Mouse (Mus musculus): ENCODE data around the gene Fubp3. TPM values are rescaled to one million over a fixed set of nuclear protein-coding genes. Genes with fewer than 3 reads are reported as not detected.

Gene Fubp3
- polyA plus RNA-seq, 1 experiment from 2014 or later, result 102 TPM

DNA sequence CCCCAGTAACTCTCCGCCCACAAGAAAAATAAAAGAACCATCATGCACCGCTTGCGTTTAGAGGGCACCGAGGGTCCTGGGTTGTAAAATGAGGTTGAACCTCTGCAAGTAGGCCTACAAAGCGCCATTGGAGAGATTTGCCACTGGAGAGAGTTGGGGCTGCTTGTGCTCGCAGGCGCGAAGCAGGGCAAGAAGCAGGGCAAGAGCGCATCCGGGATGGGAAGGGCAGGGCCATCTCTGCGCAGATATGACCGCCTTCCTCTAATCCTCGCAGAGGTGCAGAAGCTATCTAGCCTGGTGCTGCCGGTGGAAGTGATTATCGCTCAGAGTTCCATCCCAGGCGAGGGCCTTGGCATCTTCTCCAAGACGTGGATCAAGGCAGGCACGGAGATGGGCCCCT, 69.5 kb downstream of the Fubp3 start:
- Histone ChIP-seq H3K27me3 (ENCODE audit: control insufficient read depth, insufficient read depth, low read length) (peaks cover 95% of the 10 kb centered on the region), H3K36me3 (ENCODE audit: control insufficient read depth, insufficient read depth, low read length) (no peaks in the 10 kb centered on the region), H3K4me2 (replicated peaks; ENCODE audit: low read depth, low read length) (no peak overlapping the region), H3K27ac (ENCODE audit: low read depth, low read length) (no peak overlapping the region), H3K4me3 (ENCODE audit: low read length) (no peak overlapping the region), H3K4me1 (ENCODE audit: control insufficient read depth, insufficient read depth, low read length) (0 out of 2 replicates have a peak, but pooled peaks cover 4% of the 10 kb centered on the region), H3K9me3 (ENCODE audit: control insufficient read depth, low read length) (no peaks in the 10 kb centered on the region), H3K9ac (ENCODE audit: low read depth, low read length) (no peak overlapping the region)
- no peak for ATAC-seq (ENCODE audit: low FRiP score, low TSS enrichment)
- WGBS, result 2% methylated on average over 18 of the region's 18 CpGs

DNA sequence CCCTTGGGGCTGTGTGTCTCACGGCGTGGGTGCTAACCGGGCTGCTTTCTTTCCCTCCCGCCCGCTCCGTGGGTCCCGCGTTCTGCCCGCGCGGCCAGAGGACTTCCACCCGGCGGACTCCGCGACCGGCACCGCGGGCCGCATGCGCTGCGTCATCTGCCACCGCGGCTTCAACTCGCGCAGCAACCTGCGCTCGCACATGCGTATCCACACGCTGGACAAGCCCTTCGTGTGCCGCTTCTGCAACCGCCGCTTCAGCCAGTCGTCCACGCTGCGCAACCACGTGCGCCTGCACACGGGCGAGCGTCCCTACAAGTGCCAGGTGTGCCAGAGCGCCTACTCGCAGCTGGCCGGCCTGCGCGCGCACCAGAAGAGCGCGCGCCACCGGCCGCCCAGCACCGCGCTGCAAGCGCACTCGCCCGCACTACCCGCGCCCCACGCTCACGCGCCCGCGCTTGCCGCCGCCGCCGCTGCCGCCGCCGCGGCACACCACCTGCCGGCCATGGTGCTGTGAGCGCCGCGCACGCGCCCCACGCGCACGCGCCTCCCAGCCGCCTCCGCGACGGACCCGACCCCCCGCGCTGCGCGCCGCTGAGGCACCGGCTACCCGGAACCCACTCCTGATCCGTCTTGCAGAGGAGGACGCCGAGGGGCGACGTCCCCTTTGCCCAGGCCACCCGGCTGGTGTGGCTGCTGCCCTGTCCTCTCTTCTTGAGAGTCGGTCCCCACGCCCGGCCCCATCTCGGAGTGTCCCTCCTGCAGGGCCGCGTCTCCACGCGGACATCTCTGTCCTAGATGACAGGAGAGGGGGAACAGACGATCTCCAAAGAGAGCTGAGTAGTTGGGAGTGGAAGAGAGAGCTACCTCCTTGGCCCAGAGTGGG, 81.8 kb downstream of the Fubp3 start:
- peak overlapping the region; percentile 55 for H3K4me3 ChIP-seq (ENCODE audit: low read length)
- H3K9ac ChIP-seq (ENCODE audit: low read depth, low read length), result peak overlapping the region; percentile 44
- H3K4me2 ChIP-seq (replicated peaks; ENCODE audit: low read depth, low read length), result peak overlapping the region; percentile 99
- under 1% methylated on average over 107 of the region's 109 CpGs for WGBS
- H3K4me1 ChIP-seq (ENCODE audit: control insufficient read depth, insufficient read depth, low read length), result peaks cover 7% of the 10 kb centered on the region; the same call in 1 of the 2 replicates
- peaks cover 73% of the 10 kb centered on the region for H3K27me3 ChIP-seq (ENCODE audit: control insufficient read depth, insufficient read depth, low read length)
- no peaks in the 10 kb centered on the region for H3K9me3 ChIP-seq (ENCODE audit: control insufficient read depth, low read length)
- H3K27ac ChIP-seq (ENCODE audit: low read depth, low read length), result no peak overlapping the region
- peak; percentile 53; the same call in 1 of the 2 replicates for ATAC-seq (ENCODE audit: low FRiP score, low TSS enrichment)
- H3K36me3 ChIP-seq (ENCODE audit: control insufficient read depth, insufficient read depth, low read length), result no peaks in the 10 kb centered on the region

DNA sequence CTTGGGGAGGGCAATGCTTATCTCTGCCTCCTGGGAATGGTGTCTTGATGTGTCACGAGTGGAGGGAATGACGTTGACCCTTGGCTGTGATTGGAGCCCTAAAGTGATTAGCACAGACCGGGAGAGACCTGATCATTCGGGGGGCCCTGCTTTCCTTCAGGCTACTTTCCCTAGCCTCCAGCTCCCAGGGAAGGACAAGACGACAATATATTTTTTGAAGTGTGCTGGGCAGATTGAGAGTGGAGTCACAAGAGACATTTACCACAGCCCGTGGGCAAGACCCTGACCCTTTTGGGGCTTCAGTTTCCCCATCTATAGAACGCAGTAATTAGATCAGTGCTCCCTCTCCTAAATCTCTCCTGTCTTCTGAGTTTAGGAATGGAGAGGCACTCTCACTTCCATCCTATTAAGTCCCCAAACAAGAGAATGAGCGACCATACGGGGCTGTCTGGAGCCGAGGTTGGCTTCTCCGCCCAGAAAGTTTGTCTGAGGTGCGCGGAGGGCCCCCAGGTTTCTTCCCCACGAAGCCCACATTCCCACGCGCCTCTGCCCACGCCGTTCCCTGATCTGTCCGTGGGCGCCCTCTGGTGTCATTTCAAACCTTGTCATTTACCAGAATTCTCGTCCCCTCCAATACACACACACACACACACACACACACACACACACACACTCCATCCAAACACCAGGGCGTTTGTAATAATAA, 82.6 kb downstream of the Fubp3 start:
- peaks cover 68% of the 10 kb centered on the region for H3K27me3 ChIP-seq (ENCODE audit: control insufficient read depth, insufficient read depth, low read length)
- no peaks in the 10 kb centered on the region for H3K9me3 ChIP-seq (ENCODE audit: control insufficient read depth, low read length)
- 4% methylated on average over 22 of the region's 22 CpGs for WGBS

DNA sequence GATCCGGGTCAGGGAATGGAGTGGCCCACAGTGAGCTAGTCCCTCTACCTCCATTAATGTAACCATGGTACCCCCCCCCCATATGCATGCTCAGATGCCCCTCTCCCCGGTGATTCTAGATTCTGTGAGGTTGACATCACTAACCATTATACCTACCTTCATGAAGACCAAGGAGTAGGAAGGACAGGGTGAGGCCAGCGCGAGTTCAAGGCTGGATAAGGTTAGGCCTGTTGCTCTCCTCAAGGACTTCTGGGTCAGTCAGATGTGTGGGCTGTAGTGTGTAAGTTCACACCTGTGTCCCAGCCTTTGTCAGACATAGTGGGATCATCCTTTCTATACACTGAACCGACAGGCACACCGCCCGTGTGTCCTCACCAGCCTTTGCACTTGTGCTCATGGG, 83.9 kb downstream of the Fubp3 start:
- H3K4me3 ChIP-seq (ENCODE audit: low read length), result no peak overlapping the region
- no peak overlapping the region for H3K4me2 ChIP-seq (replicated peaks; ENCODE audit: low read depth, low read length)
- H3K4me1 ChIP-seq (ENCODE audit: control insufficient read depth, insufficient read depth, low read length), result peaks cover 7% of the 10 kb centered on the region; the same call in 1 of the 2 replicates
- peaks cover 57% of the 10 kb centered on the region for H3K27me3 ChIP-seq (ENCODE audit: control insufficient read depth, insufficient read depth, low read length)
- no peak for ATAC-seq (ENCODE audit: low FRiP score, low TSS enrichment)
- H3K36me3 ChIP-seq (ENCODE audit: control insufficient read depth, insufficient read depth, low read length), result no peaks in the 10 kb centered on the region
- 88% methylated on average over 7 of the region's 7 CpGs for WGBS
- H3K27ac ChIP-seq (ENCODE audit: low read depth, low read length), result no peak overlapping the region
- no peaks in the 10 kb centered on the region for H3K9me3 ChIP-seq (ENCODE audit: control insufficient read depth, low read length)
- H3K9ac ChIP-seq (ENCODE audit: low read depth, low read length), result no peak overlapping the region

More for the DNA sequence above, 82.6 kb downstream of the Fubp3 start:
- H3K9ac ChIP-seq (ENCODE audit: low read depth, low read length), result no peak overlapping the region
- H3K4me3 ChIP-seq (ENCODE audit: low read length), result peak overlapping the region; percentile 55
- H3K4me2 ChIP-seq (replicated peaks; ENCODE audit: low read depth, low read length), result peak overlapping the region; percentile 99
- H3K27ac ChIP-seq (ENCODE audit: low read depth, low read length), result no peak overlapping the region
- H3K4me1 ChIP-seq (ENCODE audit: control insufficient read depth, insufficient read depth, low read length), result peaks cover 7% of the 10 kb centered on the region; the same call in 1 of the 2 replicates
- ATAC-seq (ENCODE audit: low FRiP score, low TSS enrichment), result no peak
- H3K36me3 ChIP-seq (ENCODE audit: control insufficient read depth, insufficient read depth, low read length), result no peaks in the 10 kb centered on the region

DNA sequence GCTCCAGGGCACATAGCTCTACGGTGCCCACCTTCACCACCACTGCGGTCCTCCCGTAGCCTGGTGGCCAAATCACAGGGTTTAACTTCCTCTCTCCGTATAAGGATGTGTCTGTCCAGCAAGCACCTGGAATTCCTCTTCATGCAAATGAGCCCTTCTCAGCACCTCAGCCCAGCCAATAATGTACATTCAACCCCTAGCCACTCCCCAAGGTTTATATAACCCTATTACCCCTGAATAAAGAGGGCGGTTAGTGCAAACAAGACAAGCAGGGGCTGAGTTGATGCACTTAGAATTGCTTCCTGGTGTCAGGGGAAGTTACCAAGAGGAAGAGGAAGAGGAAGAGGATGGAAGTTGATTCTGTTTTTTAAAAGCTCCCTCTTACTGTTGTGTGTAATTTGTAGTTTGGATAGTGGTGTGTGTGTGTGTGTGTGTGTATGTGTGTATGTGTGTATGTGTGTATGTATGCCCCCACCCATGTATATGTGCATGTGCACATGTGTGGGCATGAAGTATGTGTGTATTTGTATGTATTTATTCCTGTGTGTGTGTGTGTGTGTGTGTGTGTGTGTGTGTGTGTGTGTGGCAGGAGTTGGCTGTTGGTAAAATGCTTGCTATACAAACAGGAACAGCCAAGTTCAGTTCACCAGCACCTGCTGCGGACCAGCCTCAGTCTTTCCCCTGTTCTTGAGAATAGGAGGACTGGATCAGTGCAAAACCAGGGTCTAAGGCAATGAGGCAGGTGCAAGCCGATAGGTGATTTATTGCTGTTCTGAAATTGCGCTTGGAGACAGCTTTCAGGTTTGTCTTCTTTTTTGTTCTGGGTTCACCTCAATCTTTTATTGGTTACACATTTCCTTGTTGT, 90.7 kb downstream of the Fubp3 start:
- H3K27ac ChIP-seq (ENCODE audit: low read depth, low read length), result no peak overlapping the region
- H3K4me1 ChIP-seq (ENCODE audit: control insufficient read depth, insufficient read depth, low read length), result no peaks in the 10 kb centered on the region
- no peak for ATAC-seq (ENCODE audit: low FRiP score, low TSS enrichment)
- no peaks in the 10 kb centered on the region for H3K9me3 ChIP-seq (ENCODE audit: control insufficient read depth, low read length)
- no peaks in the 10 kb centered on the region for H3K36me3 ChIP-seq (ENCODE audit: control insufficient read depth, insufficient read depth, low read length)
- H3K9ac ChIP-seq (ENCODE audit: low read depth, low read length), result no peak overlapping the region
- 0 out of 2 replicates have a peak, but pooled peaks cover under 1% of the 10 kb centered on the region for H3K27me3 ChIP-seq (ENCODE audit: control insufficient read depth, insufficient read depth, low read length)
- WGBS, result 57% methylated on average over 8 of the region's 8 CpGs
- no peak overlapping the region for H3K4me2 ChIP-seq (replicated peaks; ENCODE audit: low read depth, low read length)
- H3K4me3 ChIP-seq (ENCODE audit: low read length), result no peak overlapping the region

DNA sequence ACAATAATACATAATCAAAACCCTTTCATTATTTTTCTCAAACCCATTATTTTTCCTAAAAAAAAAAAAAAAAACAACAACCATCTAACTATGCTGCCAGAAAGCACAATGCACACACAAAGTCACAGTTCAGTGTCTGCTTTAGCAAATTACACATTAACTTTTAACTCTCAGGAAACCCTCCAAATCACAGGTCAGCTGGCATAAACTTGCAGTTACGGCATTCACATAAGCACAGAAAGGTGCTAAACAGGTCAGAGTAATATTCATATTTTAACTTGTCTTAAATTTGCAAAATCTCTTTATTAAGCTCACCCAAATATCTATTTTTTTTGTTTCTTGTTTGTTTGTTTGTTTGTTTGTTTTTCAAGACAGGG, 91.3 kb downstream of the Fubp3 start:
- no peak overlapping the region for H3K4me3 ChIP-seq (ENCODE audit: low read length)
- no peak overlapping the region for H3K27ac ChIP-seq (ENCODE audit: low read depth, low read length)
- no peaks in the 10 kb centered on the region for H3K4me1 ChIP-seq (ENCODE audit: control insufficient read depth, insufficient read depth, low read length)
- H3K4me2 ChIP-seq (replicated peaks; ENCODE audit: low read depth, low read length), result no peak overlapping the region
- H3K27me3 ChIP-seq (ENCODE audit: control insufficient read depth, insufficient read depth, low read length), result no peaks in the 10 kb centered on the region
- 73% methylated on average over 1 of the region's 1 CpGs for WGBS
- no peaks in the 10 kb centered on the region for H3K36me3 ChIP-seq (ENCODE audit: control insufficient read depth, insufficient read depth, low read length)
- H3K9ac ChIP-seq (ENCODE audit: low read depth, low read length), result no peak overlapping the region
- ATAC-seq (ENCODE audit: low FRiP score, low TSS enrichment), result no peak
- no peaks in the 10 kb centered on the region for H3K9me3 ChIP-seq (ENCODE audit: control insufficient read depth, low read length)

Small RNAs within 50 kb of the gene (microRNA-seq; reads per million reads assigned to microRNA genes)
- gene Mir6998, result 0.84 reads per million

Other genes starting within 250 kb of the Fubp3 start
- 13.8 and 20.3 TPM in 2 replicates for gene Ass1, start 102.4 kb upstream of the Fubp3 start, polyA plus RNA-seq (2014; fragmentation: Nextera tagmentation; extraction: Ambion mirVana)
- not detected in 2 replicates for gene Prdm12, start 67.4 kb downstream of the Fubp3 start, polyA plus RNA-seq (2014; fragmentation: Nextera tagmentation; extraction: Ambion mirVana)
- gene Exosc2, start 98.1 kb downstream of the Fubp3 start, polyA plus RNA-seq (2014; fragmentation: Nextera tagmentation; extraction: Ambion mirVana), result 64.9 and 73.6 TPM in 2 replicates
- 30.9 and 54.6 TPM in 2 replicates for gene Abl1, start 115.7 kb downstream of the Fubp3 start, polyA plus RNA-seq (2014; fragmentation: Nextera tagmentation; extraction: Ambion mirVana)
- gene Qrfp, start 237.9 kb downstream of the Fubp3 start, polyA plus RNA-seq (2014; fragmentation: Nextera tagmentation; extraction: Ambion mirVana), result 0.09 TPM in 1 of 2 replicates, not detected in the other

Measured in kidney, embryonic 14.5 days (tissue).